Mouse (Mus musculus): Measurements from ENCODE around the gene Efcab10.
A peak's percentile ranks its signal among the peaks of the same experiment; 100 is the strongest.

The Efcab10 gene

DNA sequence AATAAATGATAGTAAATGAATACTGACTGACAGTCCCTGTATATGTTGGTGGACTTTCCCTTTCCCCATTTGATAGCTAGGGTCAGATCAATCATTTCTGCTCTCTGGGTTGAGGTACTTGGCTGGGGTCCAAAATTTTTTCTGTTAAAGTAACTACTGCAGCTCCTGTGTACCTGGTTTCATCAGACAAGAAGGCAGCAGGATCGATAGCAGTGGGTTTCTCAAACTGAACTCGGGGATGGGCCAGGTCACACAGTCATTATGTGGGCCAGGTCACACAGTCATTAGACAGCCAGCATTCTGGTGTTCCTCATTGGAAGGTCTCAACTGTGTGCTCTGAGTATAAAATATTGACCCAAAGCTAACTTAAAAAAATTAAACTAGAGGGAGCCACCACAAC, 33.1 kb downstream of the Efcab10 start:
- DNase-seq (ENCODE audit: low spot score), result no peak

DNA sequence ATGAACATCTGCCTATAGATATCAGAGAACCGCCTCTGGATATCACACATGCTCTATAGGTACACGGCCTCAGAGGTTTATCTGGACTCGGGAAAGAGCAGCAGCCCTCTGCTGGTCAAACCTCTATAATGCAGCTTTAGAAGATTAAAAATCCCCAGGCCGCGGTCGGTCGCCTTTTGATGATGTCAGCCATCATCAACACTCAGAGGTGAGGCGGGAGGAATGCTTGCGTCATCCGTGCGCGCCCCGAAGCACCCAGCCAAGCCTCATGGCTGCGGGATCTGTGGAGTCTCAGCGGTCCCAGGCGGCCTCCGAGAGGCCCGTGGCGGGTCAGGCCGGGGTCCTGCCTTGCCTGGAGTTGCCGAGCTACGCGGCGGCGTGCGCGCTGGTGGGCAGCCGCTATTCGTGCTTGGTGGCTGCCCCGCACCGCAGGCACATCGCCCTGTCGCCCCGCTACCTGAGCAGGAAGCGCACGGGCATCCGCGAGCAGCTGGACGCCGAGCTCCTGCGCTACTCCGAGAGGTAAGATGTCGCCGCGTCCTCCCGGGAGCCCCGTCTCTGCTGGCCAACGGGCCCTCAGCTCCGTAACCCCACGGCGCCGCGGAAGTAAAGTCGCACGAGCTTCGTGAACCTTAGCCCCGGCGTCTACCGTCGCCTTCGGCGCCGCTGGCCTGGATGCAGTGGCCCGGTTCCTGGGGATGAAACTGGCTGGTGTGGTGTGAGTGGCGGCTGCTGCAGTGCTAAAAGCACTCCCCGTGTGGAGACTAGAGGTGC, 34.9 kb downstream of the Efcab10 start, which contains the start of gene Twistnb:
Twistnb (plus strand) TSS at position 249 of the 774 bp plus-strand sequence.
- DNase-seq (ENCODE audit: low spot score), result peak; percentile 92

DNA sequence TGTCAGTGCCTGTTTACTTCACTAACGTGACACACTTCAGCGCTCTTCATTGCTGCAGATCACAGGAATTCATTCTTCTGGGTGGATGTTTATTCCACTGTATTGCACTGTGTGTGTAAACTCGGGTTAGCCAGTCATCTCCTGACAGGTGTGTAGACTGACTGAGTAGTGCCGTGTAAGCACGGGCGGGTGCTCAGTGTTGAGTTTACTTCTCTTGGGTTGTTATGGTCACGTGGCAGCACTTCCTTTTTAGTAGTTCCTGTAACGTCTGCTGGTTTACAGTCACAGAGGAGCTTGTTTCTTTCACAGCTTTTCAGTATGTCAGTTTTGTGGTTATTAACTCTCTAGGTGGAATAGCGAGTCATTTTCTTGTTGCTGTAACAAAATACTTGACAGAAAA, 39.2 kb downstream of the Efcab10 start:
- DNase-seq (ENCODE audit: low spot score), result no peak

DNA sequence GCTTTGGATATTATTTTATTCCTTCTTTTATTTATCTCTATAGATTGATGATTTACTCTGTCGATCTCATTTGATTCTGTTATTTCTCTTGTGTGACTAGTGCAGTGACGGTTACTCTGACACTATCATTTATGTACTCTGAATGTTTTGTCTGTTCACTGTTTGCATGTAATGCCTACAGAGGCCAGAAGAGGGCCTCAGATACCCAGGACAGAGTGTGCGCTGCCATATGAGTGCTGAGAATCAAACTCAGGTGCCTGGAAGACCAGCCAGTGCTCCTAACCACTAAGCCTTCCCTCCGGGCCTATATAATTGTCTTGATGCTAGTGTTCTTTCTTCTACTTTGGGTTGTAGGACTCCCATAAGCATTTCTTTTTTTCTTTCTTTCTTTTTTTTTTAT, 40.1 kb downstream of the Efcab10 start:
- DNase-seq (ENCODE audit: low spot score), result no peak
